Comparison of ENCODE assay signal across 22 mouse cellular contexts in the genomic region with DNA sequence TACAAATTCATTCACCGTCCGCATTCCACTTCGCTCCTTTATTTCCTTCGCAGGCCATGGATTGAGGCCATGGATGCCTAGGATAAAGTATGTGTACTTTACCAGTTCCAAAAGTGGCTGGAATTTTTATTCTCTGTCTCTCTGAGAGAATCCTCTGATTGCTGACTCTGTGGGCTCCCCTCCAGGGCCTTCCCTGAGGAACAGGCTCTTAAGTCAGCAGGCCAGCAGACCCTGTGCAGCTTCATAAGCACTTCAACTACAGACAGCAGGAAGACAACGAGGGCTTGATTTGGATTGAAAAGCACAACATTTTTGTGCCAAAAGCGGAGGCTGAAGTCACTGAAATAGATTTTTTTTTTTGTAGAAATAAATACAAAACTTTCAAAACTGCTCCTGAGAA.
DNase-seq lines count a peak whose midpoint lies in the region; ATAC-seq lines count a peak whose summit lies in the region.
"Had no signal": no experiment of that assay in that cellular context is flagged by ENCODE, and none has a peak within 500 bp of the region (broad histone marks: within the 10 kb centered on the region; RNA-seq: fewer than 3 reads in every experiment).

No protein-coding gene starts in this region.

- no peak overlapping the region for H3K4me2 ChIP-seq in midbrain, embryonic 14.5 days (ENCODE audit: low read length)
- no peak overlapping the region for H3K4me2 ChIP-seq in midbrain, embryonic 15.5 days
- H3K4me2 ChIP-seq: embryonic facial prominence, embryonic 15.5 days; heart, embryonic 13.5 days; intestine, embryonic 15.5 days; liver, embryonic 11.5 days; lung, embryonic 15.5 days; stomach, embryonic 15.5 days had no signal

- H3K9me3 ChIP-seq in heart, embryonic 10.5 days = no peaks in the 10 kb centered on the region
- no peaks in the 10 kb centered on the region for H3K9me3 ChIP-seq in midbrain, embryonic 14.5 days (ENCODE audit: control insufficient read depth, low read length)
- no peaks in the 10 kb centered on the region for H3K9me3 ChIP-seq in midbrain, embryonic 15.5 days
- H3K9me3 ChIP-seq: embryonic facial prominence, embryonic 15.5 days; heart, embryonic 13.5 days; hindbrain, embryonic 10.5 days; intestine, embryonic 15.5 days; lung, embryonic 15.5 days; stomach, embryonic 15.5 days had no signal

- H3K27me3 ChIP-seq in heart, embryonic 10.5 days (ENCODE audit: insufficient read depth, poor library complexity, severe bottlenecking) = no peaks in the 10 kb centered on the region
- no peaks in the 10 kb centered on the region for H3K27me3 ChIP-seq in midbrain, embryonic 14.5 days (ENCODE audit: control insufficient read depth, insufficient read depth, low read length)
- no peaks in the 10 kb centered on the region for H3K27me3 ChIP-seq in midbrain, embryonic 15.5 days (replicated peaks)
- H3K27me3 ChIP-seq: embryonic facial prominence, embryonic 15.5 days; heart, embryonic 13.5 days; intestine, embryonic 15.5 days; lung, embryonic 15.5 days; stomach, embryonic 15.5 days had no signal

- H3K4me1 ChIP-seq in heart, embryonic 10.5 days = no peaks in the 10 kb centered on the region
- H3K4me1 ChIP-seq in midbrain, embryonic 14.5 days (ENCODE audit: control insufficient read depth, insufficient read depth, low read length) = 0 out of 2 replicates have a peak, but pooled peaks cover 3% of the 10 kb centered on the region
- H3K4me1 ChIP-seq in midbrain, embryonic 15.5 days = no peaks in the 10 kb centered on the region
- H3K4me1 ChIP-seq: embryonic facial prominence, embryonic 15.5 days; heart, embryonic 13.5 days; intestine, embryonic 15.5 days; lung, embryonic 15.5 days; stomach, embryonic 15.5 days had no signal

- no peaks in the 10 kb centered on the region for H3K36me3 ChIP-seq in heart, embryonic 10.5 days
- H3K36me3 ChIP-seq in midbrain, embryonic 14.5 days (ENCODE audit: control insufficient read depth, insufficient read depth, low read length) = no peaks in the 10 kb centered on the region
- no peaks in the 10 kb centered on the region for H3K36me3 ChIP-seq in midbrain, embryonic 15.5 days (replicated peaks)
- H3K36me3 ChIP-seq: embryonic facial prominence, embryonic 15.5 days; heart, embryonic 13.5 days; hindbrain, embryonic 10.5 days; intestine, embryonic 15.5 days; lung, embryonic 15.5 days; stomach, embryonic 15.5 days had no signal

- 81% methylated on average over 6 of the region's 6 CpGs for WGBS in heart, embryonic 10.5 days
- 58% methylated on average over 6 of the region's 6 CpGs for WGBS in midbrain, embryonic 14.5 days
- WGBS in midbrain, embryonic 15.5 days = 51% methylated on average over 6 of the region's 6 CpGs

- H3K4me3 ChIP-seq in heart, embryonic 10.5 days = no peak overlapping the region
- H3K4me3 ChIP-seq in midbrain, embryonic 14.5 days (replicated peaks; ENCODE audit: low read depth, low read length) = no peak overlapping the region
- no peak overlapping the region for H3K4me3 ChIP-seq in midbrain, embryonic 15.5 days
- H3K4me3 ChIP-seq: embryonic facial prominence, embryonic 15.5 days; heart, embryonic 13.5 days; hindbrain, embryonic 10.5 days; intestine, embryonic 15.5 days; lung, embryonic 15.5 days; stomach, embryonic 15.5 days had no signal

- no peak overlapping the region for H3K27ac ChIP-seq in heart, embryonic 10.5 days
- no peak overlapping the region for H3K27ac ChIP-seq in midbrain, embryonic 14.5 days (replicated peaks; ENCODE audit: low read depth, low read length)
- H3K27ac ChIP-seq in midbrain, embryonic 15.5 days = no peak overlapping the region
- H3K27ac ChIP-seq: embryonic facial prominence, embryonic 15.5 days; heart, embryonic 13.5 days; hindbrain, embryonic 10.5 days; intestine, embryonic 15.5 days; lung, embryonic 15.5 days; stomach, embryonic 15.5 days had no signal

- no peak for ATAC-seq in midbrain, embryonic 14.5 days (ENCODE audit: low FRiP score, low TSS enrichment)
- no peak for ATAC-seq in midbrain, embryonic 15.5 days (replicated peaks)
- ATAC-seq: forebrain, embryonic 14.5 days; hindbrain, embryonic 16.5 days; intestine, embryonic 15.5 days; midbrain, embryonic 16.5 days had no signal

- no peak overlapping the region for H3K9ac ChIP-seq in midbrain, embryonic 14.5 days (replicated peaks; ENCODE audit: low read length)
- no peak overlapping the region for H3K9ac ChIP-seq in midbrain, embryonic 15.5 days
- H3K9ac ChIP-seq: embryonic facial prominence, embryonic 15.5 days; heart, embryonic 13.5 days; intestine, embryonic 15.5 days; lung, embryonic 15.5 days; stomach, embryonic 15.5 days had no signal

- intact Hi-C loops in heart, postnatal 10 days (cut with DNase I) = no loop called here
- intact Hi-C loops in gastrocnemius, postnatal 14 days (cut with DNase I; ENCODE audit: low total_unique reads) = no loop called here

- DNase-seq in heart, postnatal 10 days = peak; percentile 7 to 22
- no peak for DNase-seq in heart, embryonic 10.5 days (ENCODE audit: low spot score)
- DNase-seq in midbrain, embryonic 14.5 days = peak; percentile 11
- DNase-seq in gastrocnemius, postnatal 14 days = peak; percentile 57
- DNase-seq in cerebellum, adult 9-10 months = no peak
- no peak for DNase-seq in lung, postnatal 14 days
- DNase-seq: adrenal gland, postnatal 25 days; cerebellum, adult 11-12 months; layer of hippocampus, postnatal 36 days; lung, postnatal 36 days; right cerebral cortex, postnatal 14 days had no signal

Comparison
In these comparisons a context has a peak if more than half of its experiments do, and no peak if none do; other contexts are left out.
1. DNase-seq: peak in heart, postnatal 10 days (2 of 2), midbrain, embryonic 14.5 days (single experiment) and gastrocnemius, postnatal 14 days (single experiment); none in heart, embryonic 10.5 days (single experiment), cerebellum, adult 9-10 months (single experiment) and lung, postnatal 14 days (single experiment).